Mouse (Mus musculus) hindbrain, embryonic 12.5 days (tissue): ENCODE results near the gene Zdhhc25. TPM values are rescaled to one million over a fixed set of nuclear protein-coding genes. Genes with fewer than 3 reads are reported as not detected.

ENCODE experiments used
- ATAC-seq: fragments of 200-750 bp; cut with Nextera tagmentation; 2 replicates; pipeline ENCODE4 v1.8.0; 2017; ENCODE audit warnings: moderate TSS enrichment; ENCODE audit not compliant: low FRiP score
- H3K27ac ChIP-seq: fragments of 300-500 bp; sonication (generic); 2 replicates; pipeline ENCODE4 v1.5.1; 2016; ENCODE audit warnings: mild to moderate bottlenecking
- H3K27me3 ChIP-seq: fragments of 300-500 bp; sonication (generic); 2 replicates; pipeline ENCODE4 v1.6.1; 2016; ENCODE audit warnings: mild to moderate bottlenecking
- H3K36me3 ChIP-seq: fragments of 300-500 bp; sonication (generic); 2 replicates; pipeline ENCODE4 v1.6.1; 2016; ENCODE audit warnings: mild to moderate bottlenecking
- H3K4me1 ChIP-seq: fragments of 300-500 bp; sonication (generic); 2 replicates; pipeline ENCODE4 v1.6.1; 2016
- H3K4me2 ChIP-seq: fragments of 300-500 bp; sonication (generic); replicated peaks from 2 replicates; pipeline ENCODE4 v1.6.1; 2016; ENCODE audit warnings: mild to moderate bottlenecking
- H3K4me3 ChIP-seq: fragments of 300-500 bp; sonication (generic); 2 replicates; pipeline ENCODE4 v1.5.1; 2016; ENCODE audit warnings: mild to moderate bottlenecking
- H3K9ac ChIP-seq: fragments of 300-500 bp; sonication (generic); 2 replicates; pipeline ENCODE4 v1.6.1; 2016; ENCODE audit warnings: mild to moderate bottlenecking, moderate library complexity
- H3K9me3 ChIP-seq: fragments of 300-500 bp; sonication (generic); replicated peaks from 2 replicates; pipeline ENCODE4 v1.6.1; 2016; ENCODE audit warnings: mild to moderate bottlenecking
- WGBS: fragments of 180-500 bp; shearing (Covaris S2); methylation state at CpG from one replicate; pipeline ENCODE4 v1.1.7; 2016; 5-methylcytosine and 5-hydroxymethylcytosine counted together
- polyA plus RNA-seq: library from polyadenylated mRNA; unstranded; fragments of >200 nt; fragmentation: Nextera tagmentation; extraction: Ambion mirVana; gene quantifications from 2 replicates; pipeline ENCODE4 v1.2.1, GENCODE M21; 2016

The Zdhhc25 gene
- polyA plus RNA-seq, 1 experiment from 2014 or later: not detected

- Histone ChIP-seq H3K9ac (no peak overlapping the region), H3K4me3 (no peak overlapping the region), H3K27ac (no peak overlapping the region), H3K4me1 (no peaks in the 10 kb centered on the region), H3K9me3 (no peaks in the 10 kb centered on the region), H3K4me2 (no peak overlapping the region; the same call in 1 of the 2 replicates), H3K36me3 (no peaks in the 10 kb centered on the region), H3K27me3 (peaks cover 10% of the 10 kb centered on the region; the same call in 1 of the 2 replicates)
- no peak for ATAC-seq
- 19% methylated on average over 13 of the region's 13 CpGs for WGBS
Measured at GRCm38 (mm10) chr15:88651019-88651418, 50.9 kb downstream of the Zdhhc25 start.

Other genes with a start within 250 kb of the Zdhhc25 start
- 26.9 and 28.2 TPM in 2 replicates for gene Brd1, start 133.9 kb downstream of the Zdhhc25 start, polyA plus RNA-seq
- 37.1 and 37.3 TPM in 2 replicates for gene Zbed4, start 151.4 kb downstream of the Zdhhc25 start, polyA plus RNA-seq
- 9.1 and 9.9 TPM in 2 replicates for gene Alg12, start 219.0 kb downstream of the Zdhhc25 start, polyA plus RNA-seq
- 65.2 and 74.8 TPM in 2 replicates for gene Creld2, start 219.3 kb downstream of the Zdhhc25 start, polyA plus RNA-seq